Mouse (Mus musculus) ES-Bruce4 (cell line): ENCODE data around the gene Ntng2.
A peak's percentile ranks its signal among the peaks of the same experiment; 100 is the strongest.

Experiments used
- EP300 ChIP-seq: IDR thresholded peaks from 2 replicates; pipeline ENCODE4 v1.6.1; 2011; ENCODE audit warnings: low read depth, low read length; ENCODE audit not compliant: insufficient read depth
- POLR2A ChIP-seq: IDR thresholded peaks from one replicate; pipeline ENCODE4 v1.8.1; 2011; ENCODE audit warnings: low read length; ENCODE audit not compliant: insufficient read depth

DNA sequence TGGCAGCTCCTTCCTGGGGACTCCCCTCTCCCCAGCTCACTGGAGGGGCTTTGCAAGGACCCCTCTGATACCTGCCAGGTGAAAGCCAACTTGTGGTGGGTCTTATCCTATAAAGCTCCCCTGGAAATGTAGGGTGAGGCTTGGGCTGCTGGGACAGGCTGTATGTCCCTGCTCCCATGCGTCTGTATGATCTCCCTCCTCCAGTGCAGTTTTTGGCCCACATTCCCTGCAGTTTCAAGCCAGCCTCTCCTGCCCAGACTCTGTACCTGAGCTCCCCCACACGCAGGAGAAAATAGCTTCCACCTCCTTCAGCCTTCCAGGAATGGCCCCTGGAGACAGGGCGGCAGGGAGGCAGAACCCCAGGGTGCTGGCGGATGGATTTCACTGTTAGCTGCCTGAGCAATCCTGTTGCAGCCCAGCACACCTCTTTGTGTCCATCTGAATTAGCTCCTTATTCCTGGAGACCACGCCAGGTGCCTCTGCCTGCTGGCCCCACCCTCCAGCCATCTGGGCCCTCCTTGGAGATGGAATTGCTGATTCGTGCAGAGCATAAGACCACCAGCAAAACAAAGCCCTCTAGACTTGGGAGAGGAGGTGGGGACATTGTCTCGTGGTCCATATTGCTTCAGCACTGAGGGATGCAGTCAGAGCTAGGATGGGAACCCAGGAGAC, 29.1 kb downstream of the Ntng2 start:
- TF ChIP-seq POLR2A (no peak), EP300 (peak; percentile 48; the same call in 1 of the 2 replicates)
